Mouse (Mus musculus) megakaryocyte, embryonic 14.5 days (primary cell): ENCODE results near the gene Rufy3. TPM values are rescaled to one million over a fixed set of nuclear protein-coding genes. Genes with fewer than 3 reads are reported as not detected.

Source experiments
- H3K27me3 ChIP-seq: replicated peaks from 2 replicates; pipeline ENCODE3; 2012; ENCODE audit warnings: inconsistent platforms
- H3K36me3 ChIP-seq: replicated peaks from 2 replicates; pipeline ENCODE3; 2012; ENCODE audit warnings: low read length, inconsistent platforms, mixed read lengths
- H3K4me1 ChIP-seq: 2 replicates; pipeline ENCODE4 v1.6.1; 2012; ENCODE audit warnings: inconsistent platforms
- H3K4me3 ChIP-seq: replicated peaks from 2 replicates; pipeline ENCODE3; 2012; ENCODE audit warnings: moderate library complexity, mild to moderate bottlenecking, inconsistent platforms
- H3K9me3 ChIP-seq: 2 replicates; pipeline ENCODE4 v1.6.1; 2012; ENCODE audit warnings: inconsistent platforms
- FLI1 ChIP-seq: IDR thresholded peaks from 2 replicates; pipeline ENCODE4 v1.6.1; 2012; ENCODE audit warnings: low read length, inconsistent platforms, mixed read lengths
- GATA1 ChIP-seq: IDR thresholded peaks from 3 replicates; pipeline ENCODE4 v1.6.1; 2012; ENCODE audit warnings: mixed read lengths, low read length, inconsistent platforms, borderline replicate concordance
- polyA plus RNA-seq: library from polyadenylated mRNA; stranded (reverse); fragments of >175 nt; gene quantifications from 2 replicates; pipeline ENCODE4 v1.2.3, GENCODE M21; 2012; ENCODE audit warnings: low replicate concordance; ENCODE audit not compliant: insufficient read depth

Gene Rufy3
- polyA plus RNA-seq, 1 experiment = 3.1 TPM

GRCm38 (mm10) chr5:88652589-88652988, 87.7 kb downstream of the Rufy3 start:
- peaks cover 89% of the 10 kb centered on the region for H3K36me3 ChIP-seq
- no peak overlapping the region for H3K4me3 ChIP-seq
- H3K27me3 ChIP-seq = no peaks in the 10 kb centered on the region
- H3K4me1 ChIP-seq = no peaks in the 10 kb centered on the region
- H3K9me3 ChIP-seq = no peaks in the 10 kb centered on the region
- TF ChIP-seq FLI1 = no peak
- TF ChIP-seq GATA1 = no peak

- TF ChIP-seq GATA1 (no peak), FLI1 (no peak)
- no peaks in the 10 kb centered on the region for H3K9me3 ChIP-seq
- H3K4me1 ChIP-seq = peaks cover 4% of the 10 kb centered on the region; the same call in 1 of the 2 replicates
- H3K36me3 ChIP-seq = peaks cover 90% of the 10 kb centered on the region
- no peak overlapping the region for H3K4me3 ChIP-seq
- H3K27me3 ChIP-seq = no peaks in the 10 kb centered on the region
Measured at GRCm38 (mm10) chr5:88657868-88658267, 93.0 kb downstream of the Rufy3 start.

- Histone ChIP-seq H3K4me3 (no peak overlapping the region), H3K27me3 (no peaks in the 10 kb centered on the region), H3K4me1 (peaks cover 8% of the 10 kb centered on the region; the same call in 1 of the 2 replicates), H3K36me3 (peaks cover 96% of the 10 kb centered on the region), H3K9me3 (no peaks in the 10 kb centered on the region)
- TF ChIP-seq FLI1 (no peak), GATA1 (no peak)
Measured at GRCm38 (mm10) chr5:88663151-88663550, 98.3 kb downstream of the Rufy3 start.

DNA sequence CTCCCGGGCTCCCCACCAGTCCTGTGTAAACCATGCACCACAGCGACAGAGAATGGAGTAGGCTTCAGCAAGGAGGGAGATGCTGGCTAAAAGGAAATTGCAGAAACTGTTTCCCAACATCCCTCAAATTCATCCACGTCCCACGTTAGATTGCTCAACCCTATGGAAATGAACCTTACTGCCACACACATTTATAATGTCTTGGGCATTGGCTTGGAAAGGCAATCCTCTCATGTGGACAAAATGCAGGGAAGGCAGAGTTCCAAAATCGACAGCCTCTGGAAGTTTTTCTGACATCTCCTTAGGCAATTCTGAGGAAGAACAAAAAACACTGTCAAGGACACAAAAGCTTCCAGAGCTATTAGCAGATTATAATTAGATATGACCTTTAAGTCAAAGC, 99.0 kb downstream of the Rufy3 start:
- TF ChIP-seq FLI1 = no peak
- no peak for TF ChIP-seq GATA1
- no peaks in the 10 kb centered on the region for H3K27me3 ChIP-seq
- H3K36me3 ChIP-seq = peaks cover 97% of the 10 kb centered on the region
- peaks cover 8% of the 10 kb centered on the region; the same call in 1 of the 2 replicates for H3K4me1 ChIP-seq
- no peaks in the 10 kb centered on the region for H3K9me3 ChIP-seq
- no peak overlapping the region for H3K4me3 ChIP-seq

- Histone ChIP-seq H3K4me3 (peak overlapping the region; percentile 96), H3K4me1 (peaks cover 24% of the 10 kb centered on the region), H3K9me3 (no peaks in the 10 kb centered on the region), H3K36me3 (peaks cover 36% of the 10 kb centered on the region), H3K27me3 (no peaks in the 10 kb centered on the region)
- no peak for TF ChIP-seq FLI1
Measured at GRCm38 (mm10) chr5:88674703-88675442, 110.0 kb downstream of the Rufy3 start.

DNA sequence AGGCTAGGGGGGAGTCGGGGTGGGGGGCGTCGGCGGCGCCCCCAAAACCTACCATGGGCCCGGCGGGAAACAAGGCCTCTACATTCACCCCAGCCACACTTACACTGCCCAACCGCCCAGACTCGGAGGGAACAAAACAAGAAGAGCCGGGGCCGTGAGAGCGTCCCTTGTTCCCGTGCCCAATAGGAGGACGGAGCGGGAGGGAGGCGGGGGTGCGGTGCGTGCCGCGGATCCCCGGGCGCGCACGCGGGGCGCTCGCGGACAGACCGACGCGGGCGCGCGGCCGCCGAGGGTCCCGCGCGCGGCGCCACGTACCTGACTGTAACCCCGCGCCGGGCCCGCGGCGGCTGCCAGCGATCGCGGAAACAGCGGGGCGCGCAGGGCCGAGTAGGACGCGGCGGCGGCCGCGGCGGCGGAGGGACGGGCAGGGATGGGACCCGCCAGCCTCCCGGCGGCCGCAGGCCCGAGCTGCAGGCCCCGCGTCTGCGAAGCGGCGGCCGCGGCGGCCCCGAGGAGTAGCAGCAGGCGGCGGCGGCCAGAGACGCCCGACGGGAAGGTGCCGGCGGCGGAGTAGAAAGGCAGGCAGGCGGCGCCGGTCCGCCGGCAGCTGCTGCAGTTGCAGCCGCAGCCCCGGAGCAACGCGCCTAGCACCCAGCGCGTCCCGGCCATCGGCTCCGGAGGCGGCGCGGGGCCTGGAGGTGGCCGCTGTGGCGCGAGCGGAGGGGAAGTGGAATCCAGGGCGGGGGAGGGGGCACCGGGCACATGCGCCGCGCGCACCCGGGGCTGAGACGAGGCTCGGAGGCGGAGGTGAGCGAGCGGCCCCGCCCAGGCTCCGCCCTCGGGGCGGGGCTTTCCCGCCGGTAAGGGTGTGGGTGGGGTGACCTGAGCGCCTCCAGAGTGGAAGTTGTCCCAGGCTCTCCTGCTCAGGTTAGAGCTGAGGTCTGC, 110.9 kb downstream of the Rufy3 start, which contains the start of gene Grsf1:
Gene Grsf1 (minus strand): TSS at position 729 of the 945 bp plus-strand sequence.
- peaks cover 2% of the 10 kb centered on the region for H3K27me3 ChIP-seq
- peak within 1 kb of the TSS; percentile 96 for H3K4me3 ChIP-seq
- H3K36me3 ChIP-seq = peaks cover 28% of the 10 kb centered on the region
- no peak for TF ChIP-seq GATA1
- no peak for TF ChIP-seq FLI1
- no peaks in the 10 kb centered on the region for H3K9me3 ChIP-seq
- peaks cover 24% of the 10 kb centered on the region for H3K4me1 ChIP-seq

GRCm38 (mm10) chr5:88678929-88679328, 114.1 kb downstream of the Rufy3 start:
- no peaks in the 10 kb centered on the region for H3K9me3 ChIP-seq
- TF ChIP-seq FLI1 (no peak), GATA1 (no peak)
- H3K4me1 ChIP-seq = peaks cover 17% of the 10 kb centered on the region
- H3K4me3 ChIP-seq = no peak overlapping the region
- peaks cover under 1% of the 10 kb centered on the region for H3K36me3 ChIP-seq
- peaks cover 17% of the 10 kb centered on the region for H3K27me3 ChIP-seq

DNA sequence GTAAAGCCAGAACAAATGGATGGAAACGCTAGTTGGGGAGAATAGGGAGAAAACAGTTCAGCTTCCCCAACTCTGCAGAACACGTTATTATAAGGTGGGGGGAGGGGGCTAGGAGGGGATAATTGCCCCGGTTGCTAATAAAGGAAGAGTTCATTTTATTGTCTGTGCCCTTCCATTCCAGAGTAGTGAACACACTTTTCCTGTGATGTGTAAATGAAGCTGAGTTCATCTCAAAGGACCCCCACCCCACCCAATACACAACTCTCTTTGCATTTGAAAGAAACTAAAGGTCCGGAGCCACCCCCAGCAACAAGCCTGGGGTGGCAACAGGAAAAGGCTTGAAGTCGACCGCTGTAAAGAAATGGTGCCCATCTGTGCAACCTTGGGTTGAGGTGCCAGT, 114.5 kb downstream of the Rufy3 start:
- peaks cover 13% of the 10 kb centered on the region for H3K4me1 ChIP-seq
- no peaks in the 10 kb centered on the region for H3K9me3 ChIP-seq
- H3K27me3 ChIP-seq = peaks cover 20% of the 10 kb centered on the region
- no peak for TF ChIP-seq GATA1
- TF ChIP-seq FLI1 = no peak
- H3K4me3 ChIP-seq = no peak overlapping the region
- no peaks in the 10 kb centered on the region for H3K36me3 ChIP-seq

DNA sequence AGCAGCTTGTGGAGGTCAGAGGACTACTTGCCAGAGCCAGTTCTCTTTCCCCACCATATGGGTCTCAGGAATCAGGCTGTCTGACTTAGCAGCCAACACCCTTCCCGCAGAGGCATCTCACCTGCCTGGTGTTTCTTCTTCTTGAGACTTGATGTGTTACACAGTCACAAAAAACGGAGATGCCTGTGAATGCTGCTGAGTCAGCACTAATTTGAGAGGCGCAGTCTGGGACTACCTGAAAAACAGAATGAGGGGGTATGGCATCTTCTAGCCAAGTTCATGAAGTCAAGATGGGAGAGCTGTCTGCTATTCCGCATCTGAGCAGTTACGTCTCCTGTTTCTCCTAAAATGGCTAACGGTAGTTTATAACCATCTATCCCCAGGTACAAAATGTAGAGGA, 115.7 kb downstream of the Rufy3 start:
- H3K27me3 ChIP-seq = peaks cover 28% of the 10 kb centered on the region

More for the DNA sequence above, 115.7 kb downstream of the Rufy3 start:
- TF ChIP-seq GATA1 (no peak), FLI1 (no peak)
- Histone ChIP-seq H3K4me1 (peaks cover 10% of the 10 kb centered on the region; the same call in 1 of the 2 replicates), H3K4me3 (no peak overlapping the region), H3K9me3 (no peaks in the 10 kb centered on the region), H3K36me3 (no peaks in the 10 kb centered on the region)
